Mouse (Mus musculus) CH12.LX (cell line): ENCODE results near the gene Amhr2. TPM values are rescaled to one million over a fixed set of nuclear protein-coding genes. Genes with fewer than 3 reads are reported as not detected.

Source experiments
- DNase-seq: peaks from one replicate; pipeline ENCODE4 v3.0.0-alpha.2; 2013; ENCODE audit errors: extremely low read depth
- H3K27ac ChIP-seq: 2 replicates; pipeline ENCODE4 v1.5.1; 2012; ENCODE audit warnings: low read depth, mild to moderate bottlenecking, control low read depth, moderate library complexity; ENCODE audit not compliant: insufficient read depth
- H3K27me3 ChIP-seq: replicated peaks from 2 replicates; pipeline ENCODE3; 2012; ENCODE audit warnings: inconsistent platforms
- H3K36me3 ChIP-seq, 2 experiments: replicated peaks in 1 of 2; 2 replicates each; pipeline versions ENCODE3 to v1.6.1; 2012; ENCODE audit warnings: inconsistent platforms in 1 of 2, low read length in 1 of 2, mild to moderate bottlenecking in 1 of 2, mixed read lengths in 1 of 2, moderate library complexity in 1 of 2; ENCODE audit not compliant: control insufficient read depth in 1 of 2, insufficient read depth in 1 of 2
- H3K4me1 ChIP-seq, 2 experiments: 2 replicates each; pipeline ENCODE4 v1.6.1; 2012; ENCODE audit warnings: inconsistent platforms in 1 of 2, moderate library complexity in 1 of 2; ENCODE audit not compliant: insufficient read depth in 2 of 2, control insufficient read depth in 1 of 2
- H3K4me2 ChIP-seq: 2 replicates; pipeline ENCODE4 v1.6.1; 2012; ENCODE audit warnings: low read depth, mild to moderate bottlenecking, control low read depth; ENCODE audit not compliant: poor library complexity, insufficient read depth, severe bottlenecking
- H3K4me3 ChIP-seq, 3 experiments: fragments of 150-350 bp in 1 of 3; sonication (generic) in 1 of 3; replicated peaks in 1 of 3; 2 replicates each; pipeline versions ENCODE3 to v1.5.1; 2011 to 2012; ENCODE audit warnings: low read depth in 2 of 3, low read length in 2 of 3, mild to moderate bottlenecking in 2 of 3, moderate library complexity in 2 of 3, control low read depth in 1 of 3, improper control_type of control experiment in 1 of 3, inconsistent platforms in 1 of 3, mixed read lengths in 1 of 3; ENCODE audit not compliant: poor library complexity in 1 of 3
- H3K79me2 ChIP-seq: replicated peaks from 2 replicates; pipeline ENCODE4 v1.6.1; 2012; ENCODE audit warnings: mild to moderate bottlenecking, moderate library complexity; ENCODE audit not compliant: control insufficient read depth, poor library complexity, insufficient read depth, severe bottlenecking; ENCODE audit errors: extremely low read depth
- H3K9ac ChIP-seq: 2 replicates; pipeline ENCODE4 v1.6.1; 2012; ENCODE audit warnings: low read depth, mild to moderate bottlenecking, control low read depth, moderate library complexity; ENCODE audit not compliant: insufficient read depth
- H3K9me3 ChIP-seq: replicated peaks from 2 replicates; pipeline ENCODE3; 2012; ENCODE audit warnings: low read length, inconsistent platforms, mixed read lengths
- BHLHE40 ChIP-seq: IDR thresholded peaks from 2 replicates; pipeline ENCODE4 v1.6.1; 2011; ENCODE audit warnings: mild to moderate bottlenecking, low read depth, low read length, improper control_type of control experiment
- CHD1 ChIP-seq: IDR thresholded peaks from 2 replicates; pipeline ENCODE4 v1.6.1; 2012; ENCODE audit warnings: low read depth, low read length, improper control_type of control experiment, inconsistent platforms
- CHD2 ChIP-seq: IDR thresholded peaks from 2 replicates; pipeline ENCODE4 v1.6.1; 2011; ENCODE audit warnings: low read length, improper control_type of control experiment
- CTCF ChIP-seq, 2 experiments: IDR thresholded peaks in 1 of 2; conservative IDR thresholded peaks in 1 of 2; 2 replicates each; pipeline ENCODE4 v1.5.1; 2011 to 2012; ENCODE audit warnings: low read depth in 2 of 2, low read length in 2 of 2, improper control_type of control experiment in 1 of 2, inconsistent platforms in 1 of 2, mild to moderate bottlenecking in 1 of 2, moderate library complexity in 1 of 2
- E2F4 ChIP-seq: IDR thresholded peaks from 2 replicates; pipeline ENCODE4 v1.6.1; 2011; ENCODE audit warnings: low read depth, low read length, improper control_type of control experiment; ENCODE audit not compliant: insufficient replicate concordance
- ELF1 ChIP-seq: IDR thresholded peaks from 2 replicates; pipeline ENCODE4 v1.6.1; 2014; ENCODE audit warnings: low read depth, mild to moderate bottlenecking, inconsistent platforms, low read length, improper control_type of control experiment
- EP300 ChIP-seq: IDR thresholded peaks from 2 replicates; pipeline ENCODE4 v1.6.1; 2011; ENCODE audit warnings: low read length, improper control_type of control experiment
- GABPA ChIP-seq: IDR thresholded peaks from 2 replicates; pipeline ENCODE4 v1.6.1; 2012; ENCODE audit warnings: low read depth, low read length, improper control_type of control experiment, inconsistent platforms; ENCODE audit not compliant: insufficient replicate concordance
- HCFC1 ChIP-seq: IDR thresholded peaks from 2 replicates; pipeline ENCODE4 v1.6.1; 2012; ENCODE audit warnings: low read depth, mild to moderate bottlenecking, inconsistent platforms, low read length, improper control_type of control experiment
- IRF4 ChIP-seq: IDR thresholded peaks from 2 replicates; pipeline ENCODE4 v1.6.1; 2014; ENCODE audit warnings: low read depth, mild to moderate bottlenecking, inconsistent platforms, low read length, improper control_type of control experiment
- MAFK ChIP-seq: IDR thresholded peaks from 2 replicates; pipeline ENCODE4 v1.6.1; 2011; ENCODE audit warnings: low read length, improper control_type of control experiment; ENCODE audit not compliant: insufficient replicate concordance
- MAX ChIP-seq: IDR thresholded peaks from 2 replicates; pipeline ENCODE4 v1.6.1; 2011; ENCODE audit warnings: low read length, improper control_type of control experiment
- MAZ ChIP-seq: IDR thresholded peaks from 2 replicates; pipeline ENCODE4 v1.6.1; 2012; ENCODE audit warnings: low read depth, mild to moderate bottlenecking, inconsistent platforms, low read length, improper control_type of control experiment, moderate library complexity
- MEF2A ChIP-seq: IDR thresholded peaks from 2 replicates; pipeline ENCODE4 v1.6.1; 2014; ENCODE audit warnings: low read depth, mild to moderate bottlenecking, inconsistent platforms, low read length, improper control_type of control experiment, borderline replicate concordance
- MXI1 ChIP-seq: IDR thresholded peaks from 2 replicates; pipeline ENCODE4 v1.6.1; 2011; ENCODE audit warnings: mild to moderate bottlenecking, low read depth, low read length, improper control_type of control experiment
- MYC ChIP-seq: IDR thresholded peaks from 2 replicates; pipeline ENCODE4 v1.6.1; 2011; ENCODE audit warnings: low read depth, mild to moderate bottlenecking, improper control_type of control experiment, low read length
- NELFE ChIP-seq: IDR thresholded peaks from 2 replicates; pipeline ENCODE4 v1.6.1; 2011; ENCODE audit warnings: low read depth, low read length, improper control_type of control experiment
- NRF1 ChIP-seq: IDR thresholded peaks from 2 replicates; pipeline ENCODE4 v1.6.1; 2014; ENCODE audit warnings: low read depth, mild to moderate bottlenecking, inconsistent platforms, low read length, improper control_type of control experiment, moderate library complexity
- POLR2A ChIP-seq: IDR thresholded peaks from 2 replicates; pipeline ENCODE4 v1.6.1; 2011; ENCODE audit warnings: low read depth, mild to moderate bottlenecking, improper control_type of control experiment, low read length
- POLR2AphosphoS2 ChIP-seq: IDR thresholded peaks from 2 replicates; pipeline ENCODE4 v1.6.1; 2011; ENCODE audit warnings: low read depth, low read length, improper control_type of control experiment
- RAD21 ChIP-seq: IDR thresholded peaks from 2 replicates; pipeline ENCODE4 v1.6.1; 2011; ENCODE audit warnings: low read depth, mild to moderate bottlenecking, low read length, improper control_type of control experiment, moderate library complexity
- RCOR1 ChIP-seq: conservative IDR thresholded peaks from 2 replicates; pipeline ENCODE4 v1.6.1; 2012; ENCODE audit warnings: low read depth, mild to moderate bottlenecking, inconsistent platforms, low read length, improper control_type of control experiment
- TBP ChIP-seq: conservative IDR thresholded peaks from 2 replicates; pipeline ENCODE4 v1.6.1; 2011; ENCODE audit warnings: low read depth, low read length, improper control_type of control experiment
- TCF12 ChIP-seq: IDR thresholded peaks from 2 replicates; pipeline ENCODE4 v1.6.1; 2014; ENCODE audit warnings: low read depth, mild to moderate bottlenecking, inconsistent platforms, low read length, improper control_type of control experiment
- UBTF ChIP-seq: IDR thresholded peaks from 2 replicates; pipeline ENCODE4 v1.6.1; 2012; ENCODE audit warnings: low read depth, mild to moderate bottlenecking, inconsistent platforms, low read length, improper control_type of control experiment, moderate library complexity
- USF1 ChIP-seq: IDR thresholded peaks from 2 replicates; pipeline ENCODE4 v1.6.1; 2014; ENCODE audit warnings: low read depth, mild to moderate bottlenecking, inconsistent platforms, low read length, improper control_type of control experiment
- USF2 ChIP-seq: conservative IDR thresholded peaks from 2 replicates; pipeline ENCODE4 v1.6.1; 2011; ENCODE audit warnings: low read depth, low read length, improper control_type of control experiment
- ZC3H11A ChIP-seq: IDR thresholded peaks from 2 replicates; pipeline ENCODE4 v1.6.1; 2012; ENCODE audit warnings: low read depth, mild to moderate bottlenecking, inconsistent platforms, low read length, improper control_type of control experiment
- ZKSCAN1 ChIP-seq: IDR thresholded peaks from 2 replicates; pipeline ENCODE4 v1.6.1; 2012; ENCODE audit warnings: low read depth, inconsistent platforms, low read length, improper control_type of control experiment, borderline replicate concordance
- ZMIZ1 ChIP-seq: IDR thresholded peaks from 2 replicates; pipeline ENCODE4 v1.6.1; 2012; ENCODE audit warnings: low read depth, mild to moderate bottlenecking, inconsistent platforms, low read length, improper control_type of control experiment
- dilution Hi-C: fragments of 300-500 bp; cut with MboI; formaldehyde crosslinking; loops from 2 replicates; pipeline ENCODE4 v1.14.3; 2020; ENCODE audit warnings: low sequenced_read_pairs; ENCODE audit not compliant: extremely low pct_unique_long_range_greater_than_20kb, extremely low pct_ligation_motif_present
- in situ Hi-C: fragments of 300-500 bp; cut with MboI; formaldehyde crosslinking; loops from 3 replicates; pipeline ENCODE4 v1.14.3; 2019; ENCODE audit warnings: low sequenced_read_pairs, low pct_ligation_motif_present, low pct_unique_long_range_greater_than_20kb, mixed read lengths
- polyA plus RNA-seq: library from polyadenylated mRNA; unstranded; fragments of >175 nt; gene quantifications from 2 replicates; pipeline ENCODE4 v1.2.1, GENCODE M21; 2012; ENCODE audit warnings: low read depth; ENCODE audit not compliant: insufficient read length
- total RNA-seq, 2 experiments: library from RNA; depleted of rRNA; stranded (reverse); fragments of 300-350 nt in 1 of 2; fragments of >200 nt in 1 of 2; gene quantifications; 2 replicates each; pipeline ENCODE4 v1.2.3; 2012 to 2014

The Amhr2 gene
- total and polyA plus RNA-seq, 3 experiments, result not detected

GRCm38 (mm10) chr15:102458050-102458736, 13.0 kb downstream of the Amhr2 start:
- in situ Hi-C loops (no loop called here), dilution Hi-C loops (no loop called here)
- Histone ChIP-seq H3K27ac (no peak overlapping the region), H3K4me1 (peaks cover 0 to 30% of the 10 kb centered on the region in 2 experiments; a peak in 3 of 4 replicates), H3K4me2 (peak overlapping the region; percentile 80), H3K79me2 (peaks cover 28% of the 10 kb centered on the region), H3K27me3 (peaks cover 9% of the 10 kb centered on the region), H3K9me3 (no peaks in the 10 kb centered on the region), H3K9ac (peak overlapping the region; percentile 46), H3K36me3 (peaks cover 12 to 13% of the 10 kb centered on the region in 2 experiments), H3K4me3 (peak overlapping the region in 2 of 3 experiments; percentile 64 to 85)
- DNase-seq, result no peak
- TF ChIP-seq E2F4 (no peak), UBTF (no peak), EP300 (no peak), MXI1 (no peak), MAZ (no peak), CHD1 (no peak), RCOR1 (no peak)

- Histone ChIP-seq H3K4me2 (peak within 1 kb of the TSS; percentile 90), H3K9me3 (no peaks in the 10 kb centered on the region), H3K4me3 (peak within 1 kb of the TSS; percentile 64 to 85 (median 83)), H3K36me3 (peaks cover 17 to 20% of the 10 kb centered on the region in 2 experiments), H3K9ac (peak within 1 kb of the TSS; percentile 66), H3K27ac (no peak within 1 kb of the TSS), H3K79me2 (peaks cover 28% of the 10 kb centered on the region), H3K4me1 (peaks cover 0 to 30% of the 10 kb centered on the region in 2 experiments; a peak in 3 of 4 replicates), H3K27me3 (peaks cover 5% of the 10 kb centered on the region)
- peak; percentile 100 for DNase-seq
- in situ Hi-C loops, result no loop called here
- dilution Hi-C loops, result no loop called here
- 0 out of 2 replicates have a peak, but pooled peaks have one; percentile 68 for TF ChIP-seq CHD1
- TF ChIP-seq BHLHE40, result no peak
- no peak for TF ChIP-seq USF2
- TF ChIP-seq USF1, result no peak
- no peak for TF ChIP-seq MAX
- peak; percentile 77 for TF ChIP-seq HCFC1
- no peak for TF ChIP-seq MAFK
- peak; percentile 46; the same call in 1 of the 2 replicates for TF ChIP-seq E2F4
- 0 out of 2 replicates have a peak, but pooled peaks have one; percentile 36 for TF ChIP-seq NRF1
- peak; percentile 92 for TF ChIP-seq NELFE
- TF ChIP-seq TCF12, result peak; percentile 81
- TF ChIP-seq ELF1, result peak; percentile 99
- TF ChIP-seq POLR2AphosphoS2, result peak; percentile 92
- peak; percentile 75; the same call in 1 of the 2 replicates for TF ChIP-seq MXI1
- TF ChIP-seq POLR2A, result peak; percentile 96
- no peak for TF ChIP-seq RAD21
- peak; percentile 94 for TF ChIP-seq ZMIZ1
- peak in 1 of 2 experiments; percentile 69; a peak in 2 of 4 replicates for TF ChIP-seq CTCF (conservative IDR thresholded peaks at IDR 0.05 in 1 of 2, IDR thresholded peaks at IDR 0.05 in 1 of 2; ENCODE audit: low read depth in 2 of 2, low read length in 2 of 2)
- no peak for TF ChIP-seq ZC3H11A
- no peak for TF ChIP-seq GABPA
- TF ChIP-seq ZKSCAN1, result no peak
- peak; percentile 64; the same call in 1 of the 2 replicates for TF ChIP-seq MEF2A
- peak; percentile 94 for TF ChIP-seq TBP
- TF ChIP-seq EP300, result no peak
- peak; percentile 59 for TF ChIP-seq IRF4
- TF ChIP-seq CHD2, result peak; percentile 77
- TF ChIP-seq MYC, result peak; percentile 75; the same call in 1 of the 2 replicates
Observed at GRCm38 (mm10) chr15:102458904-102459317, 13.7 kb downstream of the Amhr2 start, which contains the start of gene Prr13. Gene Prr13 (plus strand): TSS chr15:102459028.
